Comparison of ENCODE assay signal across 8 mouse cellular contexts in genomic region chr16:20651947-20652310, GRCm38 (mm10). TPM values are rescaled to one million over a fixed set of nuclear protein-coding genes. Genes with fewer than 3 reads are reported as not detected.
A peak's percentile ranks its signal among the peaks of the same experiment; 100 is the strongest.
DNase-seq lines count a peak whose midpoint lies in the region; ATAC-seq and TF ChIP-seq lines count a peak whose summit lies in the region.

No protein-coding gene starts in this region.

- H3K9me3 ChIP-seq in kidney, embryonic 15.5 days (replicated peaks): no peaks in the 10 kb centered on the region
- H3K9me3 ChIP-seq in hindbrain, embryonic 14.5 days (ENCODE audit: control insufficient read depth, low read length): no peaks in the 10 kb centered on the region
- no peaks in the 10 kb centered on the region for H3K9me3 ChIP-seq in midbrain, embryonic 13.5 days

- peak overlapping the region; percentile 88 for H3K4me2 ChIP-seq in kidney, embryonic 15.5 days
- H3K4me2 ChIP-seq in hindbrain, embryonic 14.5 days (replicated peaks): peak overlapping the region; percentile 87
- H3K4me2 ChIP-seq in midbrain, embryonic 13.5 days (replicated peaks): peak overlapping the region; percentile 81

- no peak for TF ChIP-seq POLR2A in cortical plate, adult 2 months (IDR thresholded peaks at IDR 0.05; ENCODE audit: extremely low read depth, insufficient read depth, low read length)

- H3K36me3 ChIP-seq in kidney, embryonic 15.5 days: peaks cover 37% of the 10 kb centered on the region
- H3K36me3 ChIP-seq in hindbrain, embryonic 14.5 days (replicated peaks; ENCODE audit: control insufficient read depth, insufficient read depth): peaks cover 38% of the 10 kb centered on the region
- H3K36me3 ChIP-seq in midbrain, embryonic 13.5 days: peaks cover 27% of the 10 kb centered on the region

- 0 out of 2 replicates have a peak overlapping the region, but pooled peaks have one; percentile 32 for H3K27ac ChIP-seq in kidney, embryonic 15.5 days
- H3K27ac ChIP-seq in cortical plate, adult 2 months (ENCODE audit: insufficient read depth, low read length): no peak overlapping the region; the same call in 1 of the 2 replicates
- peak overlapping the region; percentile 76 for H3K27ac ChIP-seq in hindbrain, embryonic 14.5 days
- H3K27ac ChIP-seq in midbrain, embryonic 13.5 days: peak overlapping the region; percentile 73

- H3K4me3 ChIP-seq in kidney, embryonic 15.5 days (replicated peaks): peak overlapping the region; percentile 93
- H3K4me3 ChIP-seq in cortical plate, adult 2 months (ENCODE audit: insufficient read depth, low read length): peak overlapping the region; percentile 84
- H3K4me3 ChIP-seq in hindbrain, embryonic 14.5 days (replicated peaks; ENCODE audit: low read length): peak overlapping the region; percentile 90
- peak overlapping the region; percentile 90 for H3K4me3 ChIP-seq in midbrain, embryonic 13.5 days (replicated peaks)

- no peak for ATAC-seq in kidney, embryonic 15.5 days (replicated peaks; ENCODE audit: low FRiP score)
- no peak; the same call in 1 of the 2 replicates for ATAC-seq in hindbrain, embryonic 14.5 days (ENCODE audit: low FRiP score)
- no peak for ATAC-seq in midbrain, embryonic 13.5 days

- TF ChIP-seq CTCF in cortical plate, adult 2 months (IDR thresholded peaks at IDR 0.05; ENCODE audit: extremely low read depth, insufficient read depth, low read length): no peak

- WGBS in kidney, embryonic 15.5 days: 5% methylated on average over 12 of the region's 12 CpGs
- 12% methylated on average over 12 of the region's 12 CpGs for WGBS in hindbrain, embryonic 14.5 days
- 13% methylated on average over 12 of the region's 12 CpGs for WGBS in midbrain, embryonic 13.5 days

- peak overlapping the region; percentile 91 for H3K9ac ChIP-seq in kidney, embryonic 15.5 days
- H3K9ac ChIP-seq in hindbrain, embryonic 14.5 days: peak overlapping the region; percentile 93
- peak overlapping the region; percentile 90 for H3K9ac ChIP-seq in midbrain, embryonic 13.5 days (replicated peaks)

- no peaks in the 10 kb centered on the region for H3K27me3 ChIP-seq in kidney, embryonic 15.5 days
- no peaks in the 10 kb centered on the region for H3K27me3 ChIP-seq in hindbrain, embryonic 14.5 days (ENCODE audit: control insufficient read depth, insufficient read depth, low read length)
- H3K27me3 ChIP-seq in midbrain, embryonic 13.5 days: no peaks in the 10 kb centered on the region

- peaks cover 15% of the 10 kb centered on the region for H3K4me1 ChIP-seq in kidney, embryonic 15.5 days
- peaks cover 1% of the 10 kb centered on the region; the same call in 1 of the 2 replicates for H3K4me1 ChIP-seq in cortical plate, adult 2 months (ENCODE audit: control insufficient read depth, insufficient read depth, low read length)
- H3K4me1 ChIP-seq in hindbrain, embryonic 14.5 days (replicated peaks; ENCODE audit: control insufficient read depth, insufficient read depth, low read length): peaks cover 19% of the 10 kb centered on the region
- peaks cover 22% of the 10 kb centered on the region for H3K4me1 ChIP-seq in midbrain, embryonic 13.5 days (replicated peaks)

- no peak for DNase-seq in kidney, postnatal 25 days
- DNase-seq in hindbrain, embryonic 14.5 days (ENCODE audit: low spot score): no peak
- DNase-seq in natural killer cell, adult 2 months (ENCODE audit: low spot score in 2 of 2): no peak
- no peak for DNase-seq in urinary bladder, postnatal 14 days (ENCODE audit: low spot score)
- no peak for DNase-seq in retina, embryonic 14.5 days (ENCODE audit: low spot score)

RNA-seq across cellular contexts. Expression of gene Psmd2, which starts 0.5 kb away (rescaled TPM):
- 330 and 353 TPM in 2 replicates for polyA plus RNA-seq in kidney, embryonic 15.5 days (2015; fragmentation: Nextera tagmentation; extraction: Ambion mirVana)
- polyA plus RNA-seq in cortical plate, adult 2 months (2012; rRNA removed): 173 TPM in 2 replicates
- 329 and 358 TPM in 2 replicates for polyA plus RNA-seq in hindbrain, embryonic 14.5 days (2014; fragmentation: Nextera tagmentation; extraction: Ambion mirVana)
- 380 and 394 TPM in 2 replicates for polyA plus RNA-seq in midbrain, embryonic 13.5 days (2015; fragmentation: Nextera tagmentation; extraction: Ambion mirVana)

RNA-seq across cellular contexts. Expression of gene Eif4g1, which starts 16.2 kb away (rescaled TPM):
- 187 and 208 TPM in 2 replicates for polyA plus RNA-seq in kidney, embryonic 15.5 days (2015; fragmentation: Nextera tagmentation; extraction: Ambion mirVana)
- polyA plus RNA-seq in cortical plate, adult 2 months (2012; rRNA removed): 157 and 158 TPM in 2 replicates
- 124 and 130 TPM in 2 replicates for polyA plus RNA-seq in hindbrain, embryonic 14.5 days (2014; fragmentation: Nextera tagmentation; extraction: Ambion mirVana)
- polyA plus RNA-seq in midbrain, embryonic 13.5 days (2015; fragmentation: Nextera tagmentation; extraction: Ambion mirVana): 148 and 162 TPM in 2 replicates

RNA-seq across cellular contexts. Expression of gene Ece2, which starts 22.3 kb away (rescaled TPM):
- polyA plus RNA-seq in kidney, embryonic 15.5 days (2015; fragmentation: Nextera tagmentation; extraction: Ambion mirVana): 4.0 TPM in 2 replicates
- 25.4 and 28.3 TPM in 2 replicates for polyA plus RNA-seq in cortical plate, adult 2 months (2012; rRNA removed)
- 10.6 and 12.1 TPM in 2 replicates for polyA plus RNA-seq in hindbrain, embryonic 14.5 days (2014; fragmentation: Nextera tagmentation; extraction: Ambion mirVana)
- 12.1 TPM in 2 replicates for polyA plus RNA-seq in midbrain, embryonic 13.5 days (2015; fragmentation: Nextera tagmentation; extraction: Ambion mirVana)

RNA-seq across cellular contexts. Expression of gene Camk2n2, which starts 30.8 kb away (rescaled TPM):
- 1.4 and 1.5 TPM in 2 replicates for polyA plus RNA-seq in kidney, embryonic 15.5 days (2015; fragmentation: Nextera tagmentation; extraction: Ambion mirVana)
- polyA plus RNA-seq in cortical plate, adult 2 months (2012; rRNA removed): 188 and 191 TPM in 2 replicates
- polyA plus RNA-seq in hindbrain, embryonic 14.5 days (2014; fragmentation: Nextera tagmentation; extraction: Ambion mirVana): 61.8 and 63.8 TPM in 2 replicates
- 15.1 and 17.6 TPM in 2 replicates for polyA plus RNA-seq in midbrain, embryonic 13.5 days (2015; fragmentation: Nextera tagmentation; extraction: Ambion mirVana)

RNA-seq across cellular contexts. Expression of gene Alg3, which starts 40.4 kb away (rescaled TPM):
- 42.6 and 43.8 TPM in 2 replicates for polyA plus RNA-seq in kidney, embryonic 15.5 days (2015; fragmentation: Nextera tagmentation; extraction: Ambion mirVana)
- 16.4 and 18.3 TPM in 2 replicates for polyA plus RNA-seq in cortical plate, adult 2 months (2012; rRNA removed)
- polyA plus RNA-seq in hindbrain, embryonic 14.5 days (2014; fragmentation: Nextera tagmentation; extraction: Ambion mirVana): 44.8 and 45.3 TPM in 2 replicates
- 40.6 and 43.5 TPM in 2 replicates for polyA plus RNA-seq in midbrain, embryonic 13.5 days (2015; fragmentation: Nextera tagmentation; extraction: Ambion mirVana)
